Mouse (Mus musculus) kidney, adult 11 months (tissue): ENCODE data around the gene Pax6.

Experiments used
- DNase-seq: peaks from one replicate; pipeline ENCODE4 v3.0.0; 2022

Gene Pax6

DNA sequence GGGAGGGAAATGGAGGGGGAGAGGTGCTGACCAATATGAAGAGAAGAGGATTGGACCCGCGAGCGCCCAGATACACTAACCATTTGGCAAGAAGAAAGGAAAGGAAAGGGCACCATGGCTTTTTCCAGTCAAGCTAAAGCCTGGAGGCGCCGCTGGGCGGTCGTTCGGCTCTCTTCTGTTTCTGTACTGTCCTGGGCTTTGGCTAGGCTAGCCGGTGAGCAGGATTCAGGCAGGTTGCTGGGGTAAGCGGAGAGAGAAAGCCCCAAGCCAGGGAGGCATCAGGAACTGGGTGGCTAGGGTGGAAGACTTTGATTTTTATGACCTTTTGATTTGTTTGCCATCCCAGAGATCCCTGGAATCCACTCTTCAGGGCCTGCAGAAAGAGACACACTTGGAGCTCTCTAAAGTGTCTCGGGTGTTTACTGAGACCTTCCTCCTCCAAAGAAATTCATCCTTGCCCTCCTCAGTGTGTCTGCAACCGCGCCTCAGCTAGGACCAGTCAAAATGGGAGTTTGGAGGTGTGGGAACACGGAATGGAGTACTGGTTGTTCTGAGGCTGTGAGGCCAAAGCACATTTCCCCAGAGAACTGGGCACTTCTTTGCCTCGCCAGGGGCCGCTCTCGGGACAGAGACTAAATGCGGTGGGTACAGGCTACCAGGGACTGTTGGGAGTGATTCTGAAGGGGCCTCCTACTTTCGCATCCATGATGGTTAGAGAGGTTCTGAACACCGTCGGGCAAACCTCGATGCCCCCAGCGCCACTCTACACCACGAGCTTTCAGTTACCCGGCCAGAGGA, 3.3 kb downstream of the Pax6 start:
- no peak for DNase-seq

DNA sequence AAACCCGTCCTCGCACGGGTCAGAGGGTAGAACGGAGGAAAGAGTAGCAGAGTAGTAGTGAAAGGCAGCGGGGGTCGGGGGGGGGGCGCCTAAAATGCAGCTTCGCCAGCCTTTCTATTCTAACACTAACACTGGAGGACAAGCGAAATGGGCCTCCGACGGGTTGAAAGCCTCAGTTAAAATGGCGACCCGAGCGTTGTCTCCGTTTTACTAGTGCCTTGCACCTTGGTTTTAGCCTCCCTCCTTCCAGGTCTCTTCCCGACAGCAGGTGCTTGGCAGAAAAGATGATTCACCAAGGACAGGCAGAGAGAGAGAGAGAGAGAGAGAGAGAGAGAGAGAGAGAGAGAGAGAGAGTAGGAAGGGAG, 3.9 kb downstream of the Pax6 start:
- DNase-seq, result no peak

DNA sequence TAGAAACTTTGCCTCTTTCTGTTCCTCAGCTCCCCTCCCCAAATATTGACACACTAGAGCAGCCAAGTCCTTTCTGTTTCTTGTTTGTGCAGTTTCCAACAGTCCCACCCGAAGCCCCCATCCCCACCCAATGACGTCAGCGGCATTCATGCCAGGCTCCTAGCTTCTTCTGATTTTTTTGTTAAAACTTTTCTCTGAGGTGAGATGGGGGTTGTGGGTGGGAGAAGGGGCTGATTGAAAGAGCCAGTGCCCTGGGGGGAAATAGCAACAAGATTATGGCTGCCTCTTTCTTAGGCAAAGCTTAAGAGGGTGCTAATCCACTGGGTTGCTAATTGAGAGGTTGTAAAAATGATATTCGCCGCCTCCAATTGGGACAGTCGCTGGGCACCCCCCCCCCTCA, 4.4 kb downstream of the Pax6 start:
- DNase-seq, result no peak

DNA sequence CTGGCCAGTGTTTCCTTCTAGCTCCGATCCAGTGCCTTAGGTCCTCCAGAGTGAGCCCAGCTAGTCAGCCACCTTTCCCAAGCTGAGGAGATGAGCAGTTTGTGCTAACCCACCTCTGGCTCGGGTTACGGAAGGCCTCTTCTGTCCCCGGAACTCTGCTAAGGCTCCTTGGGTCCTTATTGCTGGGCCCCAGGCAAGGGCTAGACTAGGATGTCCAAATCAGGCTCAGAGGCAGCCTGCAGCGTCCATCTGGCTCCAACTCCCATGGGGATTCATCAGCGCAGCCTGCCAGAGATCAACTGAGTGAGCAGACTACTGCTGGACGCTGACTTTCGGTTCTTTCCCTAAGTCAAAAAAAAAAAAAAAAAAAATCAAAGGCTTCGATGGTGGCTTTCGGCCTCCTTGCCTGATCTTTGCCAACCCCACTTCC, 4.9 kb downstream of the Pax6 start:
- DNase-seq, result no peak

DNA sequence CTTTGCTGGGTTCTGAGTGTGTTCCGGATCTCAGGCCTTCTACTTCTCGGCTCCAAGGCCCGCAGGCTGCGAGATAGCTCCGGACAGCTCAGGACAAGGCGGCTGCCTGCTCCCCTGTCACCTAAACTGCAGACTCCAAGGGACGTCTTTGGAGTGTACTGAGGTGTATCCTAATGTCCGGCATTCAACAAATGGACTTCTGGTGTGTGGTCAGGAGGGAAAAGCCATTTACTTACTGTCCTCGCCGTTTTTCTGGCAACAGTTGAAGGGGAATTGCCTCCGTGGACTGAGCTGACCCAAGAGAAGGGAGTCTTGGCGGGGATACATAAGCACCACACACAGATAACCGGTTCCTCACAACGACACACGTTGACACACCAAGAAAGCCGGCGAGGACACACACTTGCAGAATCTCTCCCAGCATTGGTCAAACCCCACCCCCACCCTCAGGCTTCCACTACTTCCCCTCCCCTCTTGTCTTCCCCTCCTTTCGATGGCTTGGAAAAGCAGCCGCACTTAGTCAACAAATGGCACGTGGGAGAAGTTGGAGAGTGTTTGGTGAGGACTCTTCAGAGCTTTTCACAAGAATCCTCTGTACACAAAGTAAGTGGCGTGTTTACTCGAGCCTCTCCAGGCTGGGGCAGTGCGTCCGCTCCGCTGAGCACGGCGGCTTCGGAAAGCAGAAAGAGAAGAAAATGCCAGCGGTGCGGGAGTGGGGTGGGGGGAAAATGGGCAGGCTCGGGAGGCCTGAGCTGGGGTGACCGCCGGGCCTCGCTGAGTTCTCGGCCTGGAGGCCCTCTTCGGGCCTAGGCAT, 5.6 kb downstream of the Pax6 start:
- no peak for DNase-seq

DNA sequence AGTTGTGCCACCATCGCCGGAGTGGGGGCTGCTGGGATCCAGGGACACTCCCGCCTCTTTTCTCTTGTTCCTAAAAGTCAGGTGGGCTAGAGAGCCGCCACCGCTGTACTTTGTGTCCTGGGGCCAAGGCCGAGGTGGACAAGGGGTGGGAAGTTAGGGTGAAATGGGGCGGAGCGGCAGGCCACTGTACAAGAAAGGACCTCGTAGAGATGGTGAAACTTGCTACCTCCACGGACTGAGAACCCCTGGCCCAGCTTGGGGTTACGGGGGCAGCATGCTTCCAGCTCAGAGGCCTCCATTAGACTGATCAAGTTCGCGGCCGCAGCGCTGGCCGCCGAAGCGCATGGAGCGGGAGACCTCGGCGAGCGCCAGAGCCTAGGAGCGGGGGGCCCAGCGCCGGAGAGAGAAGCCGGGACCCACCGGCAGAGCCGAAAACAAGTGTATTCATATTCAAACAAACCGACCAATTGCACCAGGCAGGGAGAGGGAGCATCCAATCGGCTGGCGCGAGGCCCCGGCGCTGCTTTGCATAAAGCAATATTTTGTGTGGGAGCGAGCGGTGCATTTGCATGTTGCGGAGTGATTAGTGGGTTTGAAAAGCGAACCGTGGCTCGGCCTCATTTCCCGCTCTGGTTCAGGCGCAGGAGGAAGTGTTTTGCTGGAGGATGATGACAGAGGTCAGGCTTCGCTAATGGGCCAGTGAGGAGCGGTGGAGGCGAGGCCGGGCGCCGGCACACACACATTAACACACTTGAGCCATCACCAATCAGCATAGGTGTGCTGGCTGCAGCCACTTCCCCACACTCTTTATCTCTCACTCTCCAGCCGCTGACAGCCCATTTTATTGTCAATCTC, 6.4 kb downstream of the Pax6 start:
- no peak for DNase-seq

DNA sequence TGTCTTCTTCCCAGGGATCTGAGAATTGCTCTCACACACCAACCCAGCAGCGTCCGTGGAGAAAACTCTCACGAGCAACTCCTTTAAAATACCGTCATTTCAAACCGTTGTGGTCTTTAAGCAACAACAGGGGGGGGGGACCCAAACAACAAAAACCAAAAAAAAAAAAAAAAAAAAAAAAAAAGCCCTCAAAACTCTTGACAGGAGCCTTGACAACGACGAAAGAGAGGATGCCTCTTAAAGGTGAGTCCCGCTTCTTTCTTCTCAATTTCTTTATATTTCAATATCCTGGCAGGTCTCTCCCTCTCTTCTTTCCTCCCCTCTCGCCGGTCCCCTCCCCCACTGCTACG, 7.0 kb downstream of the Pax6 start:
- DNase-seq, result no peak

DNA sequence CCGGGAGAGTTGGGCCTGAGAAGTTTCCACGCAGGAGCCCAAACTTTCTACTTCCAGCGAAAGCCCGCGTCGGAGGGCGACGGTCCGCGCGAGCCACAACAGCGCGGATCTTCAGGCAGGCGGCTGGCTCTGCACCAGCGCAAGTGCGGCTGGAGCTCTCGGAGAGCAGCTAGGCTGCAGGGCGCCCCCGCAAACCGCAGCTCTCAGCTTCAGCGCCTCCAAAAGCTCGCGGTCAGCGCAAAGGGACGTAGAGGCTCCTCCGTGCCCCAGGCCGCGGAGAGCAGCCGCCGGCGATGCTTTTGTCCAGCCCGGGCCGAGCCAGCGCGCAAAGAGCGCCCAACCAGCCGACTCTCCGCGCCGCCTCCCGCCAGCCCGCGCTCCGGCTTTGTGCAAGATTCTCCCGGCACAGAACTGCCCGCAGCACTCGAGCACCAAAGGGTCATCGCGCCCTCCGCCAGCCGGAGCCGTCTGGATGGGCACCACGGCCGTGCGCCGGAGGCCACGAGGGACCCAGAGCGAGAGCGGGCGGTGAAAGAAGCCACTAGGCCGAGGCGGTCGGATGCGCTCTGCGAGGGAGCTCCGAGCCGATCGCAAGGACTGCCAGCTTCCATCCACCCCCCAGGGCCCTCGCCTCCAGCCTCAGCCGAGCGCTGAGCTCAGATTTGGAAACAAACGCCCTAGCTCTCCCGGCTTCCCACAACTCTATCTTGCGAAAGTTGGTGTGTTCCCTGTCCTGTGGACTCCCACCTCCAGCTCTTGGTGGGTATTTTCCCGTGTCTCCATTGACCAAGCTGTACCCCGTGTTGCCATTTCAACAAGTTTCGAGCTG, 7.6 kb downstream of the Pax6 start:
- no peak for DNase-seq

DNA sequence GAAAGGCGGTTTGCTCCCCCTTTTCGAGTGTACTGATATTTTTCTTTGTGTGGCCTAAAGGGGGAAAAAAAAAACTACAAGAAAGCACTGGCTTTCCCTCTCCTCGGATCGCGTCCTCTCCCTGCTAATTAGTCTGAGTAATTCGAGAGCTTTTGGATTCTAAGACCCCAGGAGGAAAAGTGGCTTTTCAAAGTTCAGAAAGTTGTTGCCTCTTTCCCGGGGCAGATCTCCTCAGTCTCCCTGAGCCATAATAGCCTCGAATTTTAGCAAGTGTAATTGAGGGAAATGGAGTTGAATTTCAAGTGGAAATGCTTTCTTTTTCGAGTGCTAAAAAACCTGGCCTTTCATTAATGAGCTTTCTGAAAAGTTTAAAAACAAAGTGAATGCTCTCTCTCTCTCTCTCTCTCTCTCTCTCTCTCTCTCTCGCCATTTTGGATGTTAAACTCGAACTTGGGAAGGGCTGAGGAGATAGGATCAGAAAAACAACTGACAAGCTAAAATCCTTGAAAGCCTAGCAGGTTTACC, 8.3 kb downstream of the Pax6 start:
- no peak for DNase-seq

DNA sequence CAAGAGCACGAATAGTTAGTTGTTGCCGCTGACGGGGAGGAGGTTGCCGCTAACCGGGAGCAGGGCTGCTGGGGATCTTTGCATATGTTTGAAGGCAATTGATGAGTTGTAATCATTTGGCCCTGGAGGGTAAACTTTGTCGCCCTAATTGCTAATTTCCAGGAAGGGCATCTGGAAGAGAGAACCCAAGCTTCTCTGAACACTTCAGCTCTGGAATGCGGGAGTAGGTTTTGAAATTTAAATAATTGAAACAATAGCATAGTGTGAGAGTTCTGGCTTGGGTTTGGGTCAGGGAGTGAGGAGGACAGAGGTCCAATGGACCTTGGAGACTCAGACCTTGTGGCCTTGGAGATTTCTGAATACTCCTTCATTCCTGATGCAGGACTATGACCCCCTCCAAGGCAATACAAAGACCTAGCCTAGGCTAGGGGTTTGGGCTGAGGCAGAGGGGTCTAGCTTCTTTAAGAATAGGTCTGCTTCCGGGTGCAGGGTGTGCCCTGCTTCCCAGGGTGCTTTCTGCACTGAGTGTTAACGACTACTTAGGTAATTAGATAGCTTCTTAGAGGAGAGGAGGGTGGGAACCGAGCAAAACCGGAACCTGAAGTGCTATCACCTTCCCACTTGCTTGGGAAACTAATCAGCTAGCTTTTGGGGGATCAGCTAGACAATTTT, 8.9 kb downstream of the Pax6 start:
- no peak for DNase-seq

DNA sequence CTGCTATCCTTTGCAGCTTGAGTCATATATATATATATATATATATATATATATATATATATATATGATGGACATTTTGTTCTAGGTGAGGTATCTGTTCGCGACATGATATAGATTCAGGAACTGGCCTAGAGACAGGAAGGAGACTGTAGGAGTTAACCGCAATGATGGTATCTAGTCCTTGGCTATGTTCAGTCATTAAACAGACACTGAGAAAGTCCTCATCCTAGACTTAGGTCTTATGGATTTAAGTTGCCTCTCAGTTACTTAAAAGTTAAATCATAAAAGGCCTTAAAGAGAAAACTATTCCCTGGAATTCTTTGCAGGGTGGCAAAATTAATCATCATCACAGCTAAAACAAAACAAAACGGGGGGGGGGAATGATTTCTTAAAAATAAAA, 9.6 kb downstream of the Pax6 start:
- no peak for DNase-seq

DNA sequence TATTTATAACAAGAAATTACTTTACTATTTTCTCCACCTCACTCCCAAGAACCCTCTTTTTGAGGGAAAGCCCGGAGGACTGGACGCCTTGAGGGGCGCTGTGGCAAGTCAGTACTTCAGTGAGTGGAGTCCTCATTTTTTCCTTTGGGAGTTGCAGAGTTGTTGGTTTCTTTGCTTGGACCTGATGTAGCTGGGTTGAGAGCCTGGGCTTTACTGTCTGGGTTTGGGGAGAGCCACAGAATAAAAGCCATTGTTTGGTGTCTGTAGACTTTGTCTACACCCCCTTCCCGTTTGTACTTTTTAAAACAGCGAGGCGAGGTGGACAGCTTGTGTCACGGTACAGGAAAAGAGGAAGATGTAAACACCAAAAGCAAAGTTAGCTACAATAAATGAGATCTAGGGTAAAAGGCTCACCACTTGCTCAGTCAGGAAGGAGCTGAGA, 10.2 kb downstream of the Pax6 start:
- DNase-seq, result no peak

DNA sequence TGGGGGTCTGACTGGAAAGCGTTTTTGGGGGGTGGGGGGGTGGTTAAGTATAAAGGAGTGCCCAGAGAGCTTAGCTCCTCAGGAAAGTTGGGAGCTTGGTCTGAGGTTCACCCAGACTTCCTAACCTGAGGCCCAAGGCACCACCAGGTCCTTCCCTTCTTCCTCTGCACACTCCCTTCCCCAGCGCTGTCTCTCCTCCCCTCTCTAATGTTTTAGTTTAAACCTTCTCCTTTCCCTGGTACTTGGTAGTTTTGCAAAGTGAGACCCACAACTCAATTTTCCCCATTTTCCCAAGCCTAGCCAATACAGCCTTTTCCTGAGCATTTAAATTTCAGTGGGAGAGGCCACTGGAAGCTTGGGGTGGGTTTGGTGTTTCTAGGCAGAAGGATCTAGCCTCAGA, 10.6 kb downstream of the Pax6 start:
- DNase-seq, result no peak

DNA sequence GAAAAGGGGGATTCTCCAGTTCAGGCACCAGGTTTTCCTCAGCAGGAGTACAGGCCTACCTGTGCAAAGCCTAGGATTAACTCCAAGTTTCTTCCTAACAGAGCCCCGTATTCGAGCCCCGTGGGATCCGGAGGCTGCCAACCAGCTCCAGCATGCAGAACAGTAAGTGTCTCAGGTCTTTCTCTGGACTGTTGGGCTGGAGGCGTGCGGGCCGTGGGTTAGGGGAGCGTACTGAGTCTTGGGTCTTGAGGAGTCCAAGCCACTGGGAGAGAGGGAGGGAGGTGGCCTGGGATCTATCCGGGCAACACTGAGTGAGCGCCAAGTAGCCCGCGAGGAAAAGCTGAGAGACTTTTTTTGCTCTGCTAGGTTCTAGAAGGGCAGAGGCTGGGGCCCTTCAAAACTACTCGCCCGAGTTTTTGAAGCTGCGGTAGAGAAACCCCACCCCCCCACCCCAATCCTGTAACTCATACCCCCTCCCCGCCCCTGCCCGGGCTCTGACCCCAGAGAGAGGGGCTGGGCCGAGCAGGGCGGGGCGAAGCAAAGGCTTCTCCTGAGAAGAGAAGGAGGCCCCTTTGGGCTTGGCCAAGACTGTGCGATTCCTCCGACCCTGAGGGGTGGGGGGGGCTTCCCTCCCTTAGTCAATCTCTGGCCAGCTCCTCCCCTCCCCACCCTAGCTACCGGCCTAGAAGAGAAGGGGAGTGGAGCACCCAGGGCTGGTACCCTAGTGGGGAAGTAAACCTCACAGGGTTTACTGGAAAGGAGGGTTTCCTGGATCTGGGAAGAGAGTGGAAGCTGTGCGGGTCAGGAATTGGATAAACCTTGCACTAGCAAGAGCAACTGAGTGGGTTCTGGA, 11.7 kb downstream of the Pax6 start:
- no peak for DNase-seq

DNA sequence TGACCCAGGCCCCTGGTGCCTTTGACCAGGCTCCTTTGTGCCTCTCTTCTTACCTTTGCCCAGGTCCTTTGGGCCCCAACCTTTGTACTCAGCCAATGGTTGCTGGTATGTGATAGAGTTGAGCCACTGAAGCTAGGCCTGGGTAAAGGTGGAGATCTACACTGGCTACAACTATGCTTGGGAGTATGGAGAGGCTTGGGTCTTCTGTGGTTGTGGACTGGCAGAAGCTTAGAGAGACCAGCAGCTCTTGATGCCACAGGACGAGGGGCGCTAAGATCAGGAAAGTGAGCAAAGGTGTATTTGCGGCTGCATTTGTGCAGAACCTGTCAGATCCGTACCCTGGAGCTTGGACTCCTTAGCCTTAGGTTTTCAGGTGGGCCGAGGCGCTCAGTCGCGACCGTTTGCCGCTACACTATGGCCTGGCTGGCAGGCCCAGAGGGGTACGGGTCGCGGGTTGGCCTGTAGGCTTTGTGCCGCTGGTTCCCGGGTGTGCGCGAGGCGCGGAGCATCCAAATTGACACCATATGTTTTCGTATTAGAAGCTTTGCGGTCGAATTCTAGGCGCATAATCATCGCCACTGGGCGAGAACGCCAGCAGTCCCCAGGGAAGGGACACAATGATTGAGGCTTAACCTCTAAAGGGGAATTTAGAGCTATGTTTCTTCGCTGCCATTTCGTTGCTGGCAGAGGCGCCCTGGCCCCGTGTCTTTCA, 12.5 kb downstream of the Pax6 start:
- no peak for DNase-seq

DNA sequence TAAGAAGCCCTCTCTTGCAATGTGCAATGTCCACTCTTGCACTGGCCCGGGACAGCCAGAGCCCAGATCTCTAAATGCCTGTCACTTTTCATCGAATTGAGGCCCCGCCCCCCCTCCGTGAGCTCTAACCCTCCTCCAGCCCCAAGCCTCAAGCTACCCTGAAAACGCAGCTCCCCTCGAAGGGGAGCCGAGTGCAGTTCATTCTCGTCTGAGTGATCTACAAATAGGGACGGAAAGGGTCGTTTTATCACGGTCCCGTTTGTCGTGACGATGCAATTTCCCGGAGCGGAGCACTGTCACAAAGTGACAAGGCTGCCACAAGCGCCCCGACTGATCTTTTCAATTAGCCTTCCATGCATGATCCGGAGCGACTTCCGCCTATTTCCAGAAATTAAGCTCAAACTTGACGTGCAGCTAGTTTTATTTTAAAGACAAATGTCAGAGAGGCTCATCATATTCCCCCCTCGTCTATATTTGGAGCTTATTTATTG, 13.4 kb downstream of the Pax6 start:
- DNase-seq, result no peak

DNA sequence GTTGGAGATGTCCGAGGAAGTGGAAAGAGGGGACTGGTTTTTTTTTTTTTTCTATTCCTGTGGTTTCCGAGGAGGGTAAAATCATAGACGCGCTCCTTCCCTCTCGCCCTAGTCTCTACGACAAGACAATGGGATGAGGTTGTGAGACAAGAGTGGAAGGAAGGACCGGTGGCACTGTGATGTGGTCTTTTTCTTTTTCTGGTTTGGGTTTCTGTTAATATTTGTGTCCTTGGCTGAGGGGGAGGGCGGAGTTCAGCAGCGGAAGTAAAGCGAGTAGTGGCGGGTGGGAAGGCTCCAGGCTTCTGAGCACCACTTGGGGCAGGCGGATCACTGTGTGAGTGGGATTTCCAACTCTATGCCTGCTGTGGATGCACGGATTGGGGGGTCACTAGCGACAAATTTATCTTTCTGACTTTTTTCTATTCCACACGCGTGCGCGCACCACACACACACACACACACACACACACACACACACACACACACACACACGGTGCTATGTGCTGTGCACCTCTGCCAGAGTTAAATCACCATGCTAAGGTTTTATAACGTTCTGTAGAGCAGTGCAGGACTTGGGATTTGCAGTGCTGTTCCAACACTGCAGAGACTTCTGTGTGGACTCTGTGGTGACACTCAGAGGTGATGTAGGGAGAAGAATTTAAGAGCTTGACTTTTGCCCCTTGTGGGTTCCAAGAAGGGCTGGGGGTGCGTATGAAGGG, 14.1 kb downstream of the Pax6 start:
- no peak for DNase-seq

DNA sequence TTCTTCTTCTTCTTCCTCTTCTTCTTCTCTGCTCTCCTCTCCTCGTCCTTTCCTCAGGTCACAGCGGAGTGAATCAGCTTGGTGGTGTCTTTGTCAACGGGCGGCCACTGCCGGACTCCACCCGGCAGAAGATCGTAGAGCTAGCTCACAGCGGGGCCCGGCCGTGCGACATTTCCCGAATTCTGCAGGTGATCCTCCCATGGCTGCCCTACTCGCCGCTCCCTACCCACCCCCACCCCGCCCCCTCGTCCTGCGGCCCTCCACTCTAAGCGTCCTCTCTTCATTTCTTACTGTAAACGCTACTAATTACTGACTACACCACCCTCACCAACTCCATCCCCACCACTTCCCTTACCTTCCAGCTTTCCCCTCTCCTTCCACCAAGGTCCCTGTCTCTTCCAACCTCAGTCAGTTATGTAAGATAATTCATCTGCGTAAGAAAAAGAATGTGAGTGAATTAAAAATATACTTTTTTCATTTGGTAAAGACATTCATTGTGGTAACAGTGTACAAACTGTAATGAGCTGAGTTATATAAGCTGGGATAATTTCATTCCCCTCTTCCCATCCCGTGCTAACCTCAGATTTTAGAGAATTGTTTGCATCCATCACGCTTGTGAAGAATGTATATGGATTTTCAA, 15.2 kb downstream of the Pax6 start:
- DNase-seq, result no peak
